Mouse (Mus musculus): Measurements from ENCODE around the gene Dnajb12. TPM values are rescaled to one million over a fixed set of nuclear protein-coding genes. Genes with fewer than 3 reads are reported as not detected.

Gene Dnajb12
- polyA plus RNA-seq, 1 experiment from 2014 or later = 30.2 TPM

DNA sequence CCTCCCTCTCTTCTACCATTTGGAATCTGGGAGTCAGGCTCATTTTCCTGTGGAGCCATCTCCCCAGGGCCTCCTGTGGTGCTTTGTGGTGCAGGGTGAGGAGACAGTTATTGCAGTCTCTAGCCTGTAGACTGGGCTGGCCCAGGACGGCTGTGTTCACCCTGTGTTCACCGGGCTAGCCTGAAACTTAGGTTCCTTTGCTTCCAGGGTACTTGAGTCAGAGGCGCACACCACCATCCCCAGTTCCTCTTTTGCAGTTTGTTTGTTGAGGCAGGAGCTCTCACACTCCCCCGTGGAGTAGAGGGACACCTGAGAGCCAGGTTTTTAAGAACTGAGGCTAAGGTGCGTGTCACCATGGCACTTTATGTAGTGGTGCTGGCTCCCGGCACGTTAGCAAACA is 10.0 kb downstream of the Dnajb12 start:
- no peaks in the 10 kb centered on the region for H3K27me3 ChIP-seq
- no peak overlapping the region for H3K4me2 ChIP-seq
- WGBS = 86% methylated on average over 7 of the region's 7 CpGs
- H3K4me1 ChIP-seq = peaks cover 8% of the 10 kb centered on the region; the same call in 1 of the 2 replicates
- no peak for ATAC-seq (replicated peaks; ENCODE audit: low FRiP score)
- no peak overlapping the region for H3K27ac ChIP-seq
- no peak overlapping the region for H3K4me3 ChIP-seq (replicated peaks)
- peaks cover 49% of the 10 kb centered on the region for H3K36me3 ChIP-seq
- no peaks in the 10 kb centered on the region for H3K9me3 ChIP-seq (replicated peaks)
- H3K9ac ChIP-seq = no peak overlapping the region

DNA sequence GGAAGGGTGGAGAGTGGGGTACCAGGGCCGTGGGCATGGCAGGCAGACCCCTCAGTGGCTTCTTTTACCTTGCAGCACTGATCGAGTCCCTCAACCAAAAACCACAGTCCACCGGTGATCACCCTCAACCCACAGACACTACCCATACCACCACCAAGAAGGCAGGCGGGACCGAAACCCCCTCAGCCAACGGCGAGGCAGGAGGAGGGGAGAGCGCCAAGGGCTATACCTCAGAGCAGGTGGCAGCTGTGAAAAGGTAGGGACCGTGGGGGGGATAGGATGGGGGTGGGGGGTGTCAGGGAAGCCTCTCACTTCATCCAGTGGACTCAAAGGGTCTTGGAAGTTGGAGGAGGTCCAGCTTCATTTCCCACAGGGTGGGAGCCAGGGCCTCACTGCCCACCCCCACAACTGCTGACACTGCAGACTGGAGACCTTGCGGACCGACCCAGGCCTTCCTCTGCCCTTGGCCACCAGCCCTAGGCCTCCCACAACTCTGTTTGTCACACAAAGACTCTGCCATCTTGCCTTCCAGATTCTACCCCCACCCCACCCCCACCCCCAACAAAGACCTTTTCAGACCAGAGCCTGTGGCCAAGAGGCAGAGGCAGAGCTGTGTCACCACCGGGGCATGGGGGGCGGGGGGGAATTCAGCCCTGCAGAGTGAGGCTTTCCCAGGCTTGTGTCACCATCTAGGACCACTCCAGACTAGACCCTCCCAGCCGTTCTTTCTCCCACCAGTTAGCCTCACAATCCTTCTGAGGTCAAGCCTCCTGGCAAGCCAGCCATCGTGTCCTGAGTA is 10.8 kb downstream of the Dnajb12 start:
- Histone ChIP-seq H3K9me3 (replicated peaks) (no peaks in the 10 kb centered on the region), H3K27ac (no peak overlapping the region), H3K36me3 (peaks cover 54% of the 10 kb centered on the region), H3K9ac (no peak overlapping the region), H3K27me3 (no peaks in the 10 kb centered on the region), H3K4me3 (replicated peaks) (no peak overlapping the region), H3K4me1 (peaks cover 10% of the 10 kb centered on the region; the same call in 1 of the 2 replicates), H3K4me2 (no peak overlapping the region)
- no peak for ATAC-seq (replicated peaks; ENCODE audit: low FRiP score)
- 81% methylated on average over 15 of the region's 15 CpGs for WGBS

DNA sequence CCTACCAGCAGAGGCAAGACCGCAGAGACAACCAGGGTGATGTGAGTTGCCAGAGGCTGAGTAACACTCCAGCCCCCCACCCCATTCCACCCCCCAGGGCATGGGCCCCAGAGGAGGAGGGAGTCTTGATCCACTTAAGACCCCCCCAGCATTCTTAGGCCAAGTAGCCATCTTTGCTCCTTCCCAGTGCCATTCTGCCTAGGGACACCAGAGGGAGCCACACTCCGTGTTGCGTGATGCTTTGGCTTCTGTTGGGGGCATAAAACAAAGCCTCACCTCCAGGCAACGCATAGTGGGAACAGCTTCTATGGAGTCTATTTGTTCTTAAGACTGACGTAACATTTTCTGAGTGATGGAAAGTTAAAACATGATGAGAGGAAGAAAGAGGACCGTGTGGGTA is 13.6 kb downstream of the Dnajb12 start:
- H3K4me3 ChIP-seq (replicated peaks) = no peak overlapping the region
- H3K27me3 ChIP-seq = no peaks in the 10 kb centered on the region
- ATAC-seq (replicated peaks; ENCODE audit: low FRiP score) = no peak
- no peak overlapping the region for H3K27ac ChIP-seq
- H3K4me1 ChIP-seq = peaks cover 28% of the 10 kb centered on the region
- peaks cover 74% of the 10 kb centered on the region for H3K36me3 ChIP-seq
- 44% methylated on average over 6 of the region's 6 CpGs for WGBS
- H3K9ac ChIP-seq = no peak overlapping the region
- no peak overlapping the region for H3K4me2 ChIP-seq
- no peaks in the 10 kb centered on the region for H3K9me3 ChIP-seq (replicated peaks)

DNA sequence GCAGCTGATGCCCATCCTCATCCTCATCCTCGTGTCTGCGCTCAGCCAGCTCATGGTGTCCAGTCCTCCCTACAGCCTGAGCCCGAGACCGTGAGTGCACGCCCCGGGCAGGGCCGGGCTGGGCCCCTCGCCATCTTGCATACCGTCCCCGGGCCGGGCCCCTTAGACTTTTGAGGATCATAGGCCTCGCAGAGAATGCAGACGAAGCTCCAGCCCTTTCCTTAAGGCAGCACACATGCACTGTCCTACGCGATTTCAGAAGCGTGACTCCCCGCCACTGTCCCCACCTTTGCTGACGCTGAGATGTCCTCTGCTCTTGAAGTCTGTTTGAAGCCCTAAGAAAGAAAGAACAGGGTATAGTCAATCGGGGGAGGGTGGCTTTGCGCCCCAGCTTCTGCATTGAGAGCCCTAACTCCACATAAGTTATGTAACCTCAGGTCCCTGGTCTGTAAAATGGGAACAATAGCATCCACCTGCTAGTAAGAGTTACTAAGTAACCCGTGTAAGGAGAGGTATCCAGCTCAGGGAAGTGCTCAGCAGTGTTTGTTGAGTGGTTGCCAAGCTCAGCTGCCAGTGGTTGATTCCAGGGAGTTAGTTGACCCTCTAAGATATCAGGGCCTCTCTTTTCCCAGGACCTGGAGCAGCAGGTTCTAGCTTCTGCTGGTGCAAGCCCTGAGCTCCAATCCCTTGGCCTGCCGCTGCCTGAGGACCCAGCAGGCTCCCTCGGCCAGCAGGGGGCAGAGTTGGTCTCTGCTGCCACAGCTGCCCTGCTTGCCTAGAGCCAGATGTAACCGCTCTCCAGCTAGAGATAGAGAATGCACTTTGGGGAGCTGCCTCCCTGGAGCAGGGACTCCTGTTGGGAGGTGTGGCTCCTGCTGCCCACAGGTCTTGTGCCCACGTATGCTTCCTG is 15.2 kb downstream of the Dnajb12 start:
- H3K9ac ChIP-seq = no peak overlapping the region
- ATAC-seq (replicated peaks; ENCODE audit: low FRiP score) = no peak
- no peak overlapping the region for H3K4me3 ChIP-seq (replicated peaks)
- no peaks in the 10 kb centered on the region for H3K9me3 ChIP-seq (replicated peaks)
- H3K27me3 ChIP-seq = no peaks in the 10 kb centered on the region
- H3K4me2 ChIP-seq = no peak overlapping the region
- peaks cover 39% of the 10 kb centered on the region for H3K4me1 ChIP-seq
- H3K36me3 ChIP-seq = peaks cover 80% of the 10 kb centered on the region
- WGBS = 83% methylated on average over 25 of the region's 25 CpGs
- H3K27ac ChIP-seq = 0 out of 2 replicates have a peak overlapping the region, but pooled peaks have one; percentile 6

DNA sequence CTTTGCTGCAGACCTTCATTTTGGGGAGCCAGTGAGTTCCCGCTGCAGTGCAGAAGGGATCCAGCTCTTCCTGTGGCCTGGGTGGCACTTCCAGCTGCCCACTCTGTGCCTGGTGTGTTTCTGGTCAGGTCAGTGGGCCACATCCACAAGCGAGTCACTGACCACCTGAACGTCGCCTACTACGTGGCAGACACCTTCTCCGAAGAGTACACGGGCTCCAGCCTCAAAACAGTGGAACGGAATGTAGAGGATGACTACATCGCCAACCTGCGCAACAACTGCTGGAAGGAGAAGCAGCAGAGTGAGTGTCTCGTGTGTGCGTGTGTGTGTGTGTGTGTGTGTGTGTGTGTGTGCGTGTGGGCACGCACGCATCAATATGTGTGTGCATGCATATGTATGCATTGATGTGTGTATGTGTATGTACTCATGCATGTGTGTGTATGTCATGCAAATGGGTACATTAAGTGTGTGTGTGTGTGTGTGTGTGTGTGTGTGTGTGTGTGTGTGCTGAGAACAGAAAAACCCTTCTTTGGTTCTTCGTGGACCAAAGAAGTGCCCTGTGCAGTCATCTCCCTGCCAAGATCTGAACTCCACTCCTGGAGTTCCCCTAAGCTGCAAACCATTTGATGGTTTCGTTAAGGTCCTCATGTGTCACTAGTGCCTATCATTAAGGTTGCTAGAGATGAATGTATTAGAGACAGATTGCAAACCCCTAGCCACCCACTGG is 16.3 kb downstream of the Dnajb12 start:
- WGBS = 93% methylated on average over 17 of the region's 17 CpGs
- peaks cover 78% of the 10 kb centered on the region for H3K36me3 ChIP-seq

DNA sequence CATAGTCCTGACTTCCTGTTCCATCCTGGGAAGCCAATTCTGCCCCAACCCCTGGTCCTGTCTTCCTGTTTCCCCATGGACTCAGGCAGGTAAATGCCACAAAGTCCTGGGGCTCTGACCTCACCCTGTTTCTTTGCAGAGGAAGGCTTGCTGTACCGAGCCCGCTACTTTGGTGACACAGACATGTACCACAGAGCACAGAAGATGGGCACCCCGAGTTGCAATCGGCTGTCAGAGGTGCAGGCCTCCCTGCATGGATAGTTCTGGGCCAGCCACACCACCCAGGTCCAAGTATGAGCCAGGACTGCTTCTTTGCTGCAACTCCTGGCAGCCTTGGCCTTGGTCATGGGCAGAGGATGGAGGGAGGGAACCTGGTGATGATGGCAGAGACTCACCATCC is 16.9 kb downstream of the Dnajb12 start:
- H3K36me3 ChIP-seq = peaks cover 72% of the 10 kb centered on the region

More for the DNA sequence above, 16.3 kb downstream of the Dnajb12 start:
- no peak overlapping the region for H3K4me2 ChIP-seq
- no peak for ATAC-seq (replicated peaks; ENCODE audit: low FRiP score)
- no peaks in the 10 kb centered on the region for H3K27me3 ChIP-seq
- no peaks in the 10 kb centered on the region for H3K9me3 ChIP-seq (replicated peaks)
- peaks cover 50% of the 10 kb centered on the region for H3K4me1 ChIP-seq
- peak overlapping the region; percentile 6; the same call in 1 of the 2 replicates for H3K27ac ChIP-seq
- H3K9ac ChIP-seq = no peak overlapping the region
- no peak overlapping the region for H3K4me3 ChIP-seq (replicated peaks)

DNA sequence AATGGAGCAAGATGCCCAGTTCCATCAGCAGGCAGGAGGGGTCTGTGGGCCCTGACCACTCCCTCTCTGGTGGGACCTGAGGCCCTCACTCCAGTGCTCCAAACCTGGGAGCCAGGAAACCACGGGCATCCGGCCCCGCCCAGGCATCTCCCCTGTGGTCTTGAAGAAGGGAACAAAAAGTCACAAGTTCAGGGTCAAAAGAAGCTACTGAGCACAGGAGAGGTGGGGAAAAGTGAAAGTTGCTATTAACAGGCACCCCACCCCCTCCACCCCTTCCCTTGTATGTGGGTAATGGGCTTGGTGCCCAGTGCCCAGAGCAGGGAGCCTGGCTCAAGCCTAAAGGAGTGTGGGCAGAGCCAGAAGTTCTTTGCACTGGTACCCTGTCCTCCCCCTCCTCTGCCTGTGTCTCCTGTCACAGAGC is 17.6 kb downstream of the Dnajb12 start:
- Histone ChIP-seq H3K9ac (no peak overlapping the region), H3K36me3 (peaks cover 65% of the 10 kb centered on the region)
- WGBS = 75% methylated on average over 3 of the region's 3 CpGs

More for the DNA sequence above, 16.9 kb downstream of the Dnajb12 start:
- Histone ChIP-seq H3K27me3 (no peaks in the 10 kb centered on the region), H3K27ac (0 out of 2 replicates have a peak overlapping the region, but pooled peaks have one; percentile 37), H3K4me2 (no peak overlapping the region), H3K9ac (no peak overlapping the region), H3K4me3 (replicated peaks) (no peak overlapping the region), H3K9me3 (replicated peaks) (no peaks in the 10 kb centered on the region), H3K4me1 (peaks cover 51% of the 10 kb centered on the region)
- 92% methylated on average over 4 of the region's 4 CpGs for WGBS
- ATAC-seq (replicated peaks; ENCODE audit: low FRiP score) = no peak

DNA sequence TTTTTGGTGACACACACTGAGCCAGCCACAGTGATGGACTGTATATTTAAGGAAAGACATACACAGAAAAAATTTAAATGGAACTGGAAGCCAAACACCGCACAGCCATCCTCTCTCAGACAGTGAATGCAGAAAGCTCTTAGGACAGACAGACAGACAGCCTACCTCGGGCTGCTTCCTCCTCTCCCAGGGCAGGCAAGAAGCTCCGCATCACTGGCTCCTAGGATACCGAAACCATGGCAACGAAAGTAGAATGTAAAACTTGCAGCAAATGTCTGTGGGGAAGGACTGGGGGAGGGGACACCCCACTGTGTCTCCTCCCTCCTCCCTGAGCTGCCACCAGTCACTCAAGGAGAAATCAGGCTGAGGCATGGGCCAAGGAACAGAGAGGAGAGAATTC is 18.2 kb downstream of the Dnajb12 start:
- WGBS = 38% methylated on average over 5 of the region's 5 CpGs
- H3K27me3 ChIP-seq = no peaks in the 10 kb centered on the region
- ATAC-seq (replicated peaks; ENCODE audit: low FRiP score) = no peak

More for the DNA sequence above, 17.6 kb downstream of the Dnajb12 start:
- peaks cover 51% of the 10 kb centered on the region for H3K4me1 ChIP-seq
- H3K4me3 ChIP-seq (replicated peaks) = no peak overlapping the region
- H3K9me3 ChIP-seq (replicated peaks) = no peaks in the 10 kb centered on the region
- H3K27ac ChIP-seq = peak overlapping the region; percentile 37
- H3K4me2 ChIP-seq = no peak overlapping the region
- ATAC-seq (replicated peaks; ENCODE audit: low FRiP score) = no peak
- no peaks in the 10 kb centered on the region for H3K27me3 ChIP-seq

DNA sequence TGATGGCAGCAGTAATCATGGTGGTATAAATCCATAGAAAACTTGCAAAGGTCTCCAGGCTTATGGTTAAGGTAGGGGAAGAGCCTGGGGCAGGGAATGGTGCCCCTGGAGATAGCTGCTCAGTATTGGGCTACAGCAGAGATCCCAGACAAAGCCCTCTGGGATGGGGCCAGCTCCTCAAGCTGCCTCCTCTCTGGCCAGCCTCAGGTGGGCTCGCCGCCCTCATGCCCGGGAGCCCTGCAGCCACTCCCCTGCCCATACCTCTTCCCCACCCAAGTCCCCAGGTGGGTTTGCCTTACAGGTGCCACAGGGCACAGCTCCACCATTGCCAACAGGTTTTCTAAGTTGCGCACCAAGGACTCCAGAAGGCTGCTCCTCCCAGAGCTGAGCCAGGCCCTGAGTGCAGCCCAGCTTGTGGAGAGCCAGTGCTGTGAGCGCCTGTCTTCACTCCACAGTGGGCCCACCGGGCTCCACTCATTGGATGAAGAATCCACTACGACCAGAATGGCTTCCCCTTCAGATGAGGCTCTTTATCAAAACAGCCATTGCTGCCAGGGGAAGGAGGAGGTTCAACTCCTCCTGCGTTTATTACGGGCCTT is 18.9 kb downstream of the Dnajb12 start:
- H3K9ac ChIP-seq = no peak overlapping the region
- H3K36me3 ChIP-seq = peaks cover 51% of the 10 kb centered on the region
- no peak overlapping the region for H3K4me2 ChIP-seq
- peak overlapping the region; percentile 98 for H3K27ac ChIP-seq
- 62% methylated on average over 9 of the region's 9 CpGs for WGBS
- H3K4me1 ChIP-seq = peaks cover 62% of the 10 kb centered on the region
- no peaks in the 10 kb centered on the region for H3K27me3 ChIP-seq
- no peak overlapping the region for H3K4me3 ChIP-seq (replicated peaks)
- ATAC-seq (replicated peaks; ENCODE audit: low FRiP score) = no peak
- H3K9me3 ChIP-seq (replicated peaks) = no peaks in the 10 kb centered on the region

More for the DNA sequence above, 18.2 kb downstream of the Dnajb12 start:
- Histone ChIP-seq H3K9me3 (replicated peaks) (no peaks in the 10 kb centered on the region), H3K9ac (no peak overlapping the region), H3K4me3 (replicated peaks) (no peak overlapping the region), H3K36me3 (peaks cover 59% of the 10 kb centered on the region), H3K27ac (peak overlapping the region; percentile 37), H3K4me1 (peaks cover 54% of the 10 kb centered on the region), H3K4me2 (no peak overlapping the region)

DNA sequence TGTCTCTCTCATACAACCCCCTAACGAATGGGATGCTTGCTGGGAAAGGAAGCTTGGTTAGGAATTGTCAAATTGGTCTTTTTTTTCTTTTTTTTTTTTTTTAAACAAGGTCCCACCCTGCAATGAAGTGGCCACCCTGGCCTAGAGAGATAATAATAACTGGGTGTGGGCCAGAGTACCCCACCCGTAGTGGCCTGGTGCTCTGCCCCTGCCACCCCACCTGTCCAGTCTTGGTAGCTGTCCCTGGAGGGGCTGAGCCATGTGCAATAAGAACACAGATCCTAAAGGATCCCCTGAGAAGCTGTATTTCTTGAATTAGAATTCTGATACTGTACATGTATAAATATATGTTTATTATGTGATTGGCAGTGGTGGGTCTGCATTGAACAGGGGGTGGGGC is 19.6 kb downstream of the Dnajb12 start:
- peak overlapping the region; percentile 33; the same call in 1 of the 2 replicates for H3K9ac ChIP-seq
- no peaks in the 10 kb centered on the region for H3K27me3 ChIP-seq
- H3K4me2 ChIP-seq = peak overlapping the region; percentile 45

More for the DNA sequence above, 19.6 kb downstream of the Dnajb12 start:
- Histone ChIP-seq H3K27ac (peak overlapping the region; percentile 98), H3K36me3 (peaks cover 45% of the 10 kb centered on the region), H3K4me1 (peaks cover 68% of the 10 kb centered on the region), H3K4me3 (replicated peaks) (no peak overlapping the region), H3K9me3 (replicated peaks) (no peaks in the 10 kb centered on the region)
- ATAC-seq (replicated peaks; ENCODE audit: low FRiP score) = no peak
- WGBS = 21% methylated on average over 2 of the region's 2 CpGs
